Comparison of ENCODE assay signal across 10 mouse cellular contexts in the genomic region with DNA sequence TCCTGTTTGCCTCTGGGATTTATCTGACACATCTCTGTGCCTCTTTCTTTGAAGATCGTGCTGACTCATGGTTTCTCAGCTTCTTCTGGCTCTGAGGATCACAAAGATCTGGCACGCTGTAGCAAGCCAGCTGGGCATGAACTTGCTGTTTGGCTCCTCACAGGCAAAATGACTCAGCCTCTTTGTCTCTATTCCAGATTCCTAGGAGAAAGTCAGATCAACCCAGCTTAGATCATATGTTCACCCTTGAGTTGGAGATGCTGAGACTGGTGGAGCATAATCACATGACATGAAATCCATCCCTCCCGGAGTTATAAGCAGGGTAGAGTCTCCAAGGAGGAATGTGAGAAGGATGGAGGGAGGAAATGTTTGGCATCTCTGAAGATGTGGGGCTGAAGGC. TPM values are rescaled to one million over a fixed set of nuclear protein-coding genes. Genes with fewer than 3 reads are reported as not detected.
DNase-seq lines count a peak whose midpoint lies in the region; ATAC-seq and TF ChIP-seq lines count a peak whose summit lies in the region.
"Had no signal": no experiment of that assay in that cellular context is flagged by ENCODE, and none has a peak within 500 bp of the region (broad histone marks: within the 10 kb centered on the region; RNA-seq: fewer than 3 reads in every experiment).

No protein-coding gene starts in this region.

- H3K27ac ChIP-seq in gastrocnemius, adult 2 months: peak overlapping the region; percentile 40; the same call in 1 of the 2 replicates
- H3K27ac ChIP-seq in forebrain, embryonic 11.5 days (ENCODE audit: low read depth, low read length): no peak overlapping the region
- H3K27ac ChIP-seq: limb, embryonic 13.5 days; neural tube, embryonic 13.5 days had no signal

- no peaks in the 10 kb centered on the region for H3K27me3 ChIP-seq in forebrain, embryonic 11.5 days (ENCODE audit: control insufficient read depth, insufficient read depth, low read length)
- H3K27me3 ChIP-seq: limb, embryonic 13.5 days; neural tube, embryonic 13.5 days had no signal

- TF ChIP-seq CTCF in lung, adult 2 months (IDR thresholded peaks at IDR 0.05; ENCODE audit: insufficient read depth, low read length): no peak
- no peak for TF ChIP-seq CTCF in gastrocnemius, adult 2 months (IDR thresholded peaks at IDR 0.05)

- intact Hi-C loops in gastrocnemius, adult 2 months (cut with DNase I): no loop called here

- H3K4me2 ChIP-seq in forebrain, embryonic 11.5 days (ENCODE audit: low read depth, low read length, severe bottlenecking): no peak overlapping the region
- H3K4me2 ChIP-seq: limb, embryonic 13.5 days; neural tube, embryonic 13.5 days had no signal

- H3K9ac ChIP-seq in forebrain, embryonic 11.5 days (ENCODE audit: low read length): no peak overlapping the region
- H3K9ac ChIP-seq: limb, embryonic 13.5 days; neural tube, embryonic 13.5 days had no signal

- 51% methylated on average over 3 of the region's 3 CpGs for WGBS in lung, adult 2 months
- WGBS in forebrain, embryonic 11.5 days: 94% methylated on average over 3 of the region's 3 CpGs

- H3K36me3 ChIP-seq in forebrain, embryonic 11.5 days (ENCODE audit: control insufficient read depth, insufficient read depth, low read length): no peaks in the 10 kb centered on the region
- H3K36me3 ChIP-seq: limb, embryonic 13.5 days; neural tube, embryonic 13.5 days had no signal

- no peak for ATAC-seq in CD4-positive, CD25-positive, alpha-beta regulatory T cell, adult 4 months
- ATAC-seq in forebrain, embryonic 11.5 days (replicated peaks; ENCODE audit: low FRiP score): no peak

- H3K4me3 ChIP-seq in lung, adult 2 months (replicated peaks; ENCODE audit: extremely low read depth, low read depth, low read length): no peak overlapping the region
- H3K4me3 ChIP-seq in gastrocnemius, adult 2 months: no peak overlapping the region
- H3K4me3 ChIP-seq in forebrain, embryonic 11.5 days (ENCODE audit: low read depth, low read length): no peak overlapping the region
- H3K4me3 ChIP-seq: limb, embryonic 13.5 days; neural tube, embryonic 13.5 days had no signal

- DNase-seq in lung, adult 18-20 months: peak; percentile 6 to 15
- DNase-seq in lung, adult 2 months: no peak
- DNase-seq in adrenal gland, adult 8-10 months: peak; percentile 71
- DNase-seq in gastrocnemius, adult 2 months: peak; percentile 56
- DNase-seq in lung, postnatal 14 days: peak; percentile 17
- no peak for DNase-seq in forebrain, embryonic 11.5 days (ENCODE audit: low spot score)
- DNase-seq in embryo, embryonic 10 days (ENCODE audit: low spot score): no peak

- H3K4me1 ChIP-seq in lung, adult 2 months (ENCODE audit: control insufficient read depth, insufficient read depth, low read length): no peaks in the 10 kb centered on the region
- no peaks in the 10 kb centered on the region for H3K4me1 ChIP-seq in forebrain, embryonic 11.5 days (replicated peaks; ENCODE audit: control insufficient read depth, insufficient read depth, low read length)
- H3K4me1 ChIP-seq: limb, embryonic 13.5 days; neural tube, embryonic 13.5 days had no signal

- H3K9me3 ChIP-seq in forebrain, embryonic 11.5 days (ENCODE audit: control insufficient read depth, low read length): no peaks in the 10 kb centered on the region
- H3K9me3 ChIP-seq: limb, embryonic 13.5 days; neural tube, embryonic 13.5 days had no signal

- no peak for TF ChIP-seq POLR2A in lung, adult 2 months (IDR thresholded peaks at IDR 0.05; ENCODE audit: borderline replicate concordance, extremely low read depth, low read depth, low read length)

RNA-seq across cellular contexts. Expression of gene Akirin2, which starts 27.9 kb away (rescaled TPM):
- polyA plus RNA-seq in lung, adult 2 months (2012; rRNA removed): 24.1 and 26.0 TPM in 2 replicates
- 10 to 100 TPM; 62.4 to 84.6 (median 78.6) TPM for total RNA-seq in adrenal gland, adult 8-10 months (2022)
- 10 to 100 TPM; 42.9 to 60.6 TPM for total RNA-seq in gastrocnemius, adult 2 months (2021)
- polyA plus RNA-seq in CD4-positive, CD25-positive, alpha-beta regulatory T cell, adult 4 months (2017; shearing (Covaris generic)): 10 to 100 TPM in 1 of 2 experiments, 1 to 10 TPM in 1; 8.7 to 14.6 TPM
- 91.0 and 91.6 TPM in 2 replicates for polyA plus RNA-seq in forebrain, embryonic 11.5 days (2014; fragmentation: Nextera tagmentation; extraction: Ambion mirVana)

Comparison
In these comparisons a context has a peak if more than half of its experiments do, and no peak if none do; other contexts are left out.
1. DNase-seq: peak in lung, adult 18-20 months (2 of 2), adrenal gland, adult 8-10 months (single experiment), gastrocnemius, adult 2 months (single experiment) and lung, postnatal 14 days (single experiment); none in lung, adult 2 months (single experiment), forebrain, embryonic 11.5 days (single experiment) and embryo, embryonic 10 days (single experiment).